ENCODE assay signal across 10 mouse cellular contexts in the genomic region with DNA sequence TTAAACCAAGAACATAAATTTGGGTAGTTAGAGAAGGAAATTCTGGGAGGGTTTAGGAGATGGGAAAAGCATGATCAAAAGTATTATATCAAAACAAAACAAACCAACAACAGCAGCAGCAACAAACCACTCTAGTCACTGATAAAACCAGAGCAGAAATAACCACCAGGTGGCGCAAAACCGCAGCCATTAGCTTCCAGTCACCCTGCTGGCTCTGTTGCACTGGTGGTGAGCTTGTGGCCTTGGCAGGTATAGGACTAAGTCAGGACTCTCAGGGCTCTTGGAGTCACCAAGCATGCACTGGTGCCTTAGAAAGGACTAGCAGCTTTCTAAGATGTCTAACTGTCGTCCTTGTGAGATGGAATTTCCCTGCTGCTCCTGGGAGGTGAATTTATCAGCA.
DNase-seq lines count a peak whose midpoint lies in the region; ATAC-seq lines count a peak whose summit lies in the region.
"Had no signal": no experiment of that assay in that cellular context is flagged by ENCODE, and none has a peak within 500 bp of the region (broad histone marks: within the 10 kb centered on the region; RNA-seq: fewer than 3 reads in every experiment).

No protein-coding gene starts in this region.

- no peaks in the 10 kb centered on the region for H3K27me3 ChIP-seq in intestine, embryonic 14.5 days (replicated peaks; ENCODE audit: control insufficient read depth, insufficient read depth, low read length)
- H3K27me3 ChIP-seq in intestine, embryonic 15.5 days (replicated peaks) = no peaks in the 10 kb centered on the region
- H3K27me3 ChIP-seq in midbrain, embryonic 12.5 days = no peaks in the 10 kb centered on the region
- H3K27me3 ChIP-seq: lung, embryonic 15.5 days had no signal

- no peak for ATAC-seq in intestine, embryonic 14.5 days (replicated peaks; ENCODE audit: low FRiP score, low TSS enrichment, low read depth)
- ATAC-seq in intestine, embryonic 15.5 days = no peak
- peak; percentile 76 for ATAC-seq in common myeloid progenitor, adult 5-6 weeks (replicated peaks; ENCODE audit: low read depth, poor library complexity, severe bottlenecking)
- ATAC-seq in midbrain, embryonic 12.5 days (ENCODE audit: low FRiP score, low read depth) = peak; percentile 35; the same call in 1 of the 2 replicates

- H3K4me2 ChIP-seq in intestine, embryonic 14.5 days (ENCODE audit: low read length) = no peak overlapping the region
- no peak overlapping the region for H3K4me2 ChIP-seq in intestine, embryonic 15.5 days (replicated peaks)
- no peak overlapping the region for H3K4me2 ChIP-seq in midbrain, embryonic 12.5 days (replicated peaks)
- H3K4me2 ChIP-seq: embryonic facial prominence, embryonic 13.5 days; lung, embryonic 15.5 days had no signal

- peak; percentile 78 for DNase-seq in intestine, embryonic 14.5 days (ENCODE audit: low spot score)
- DNase-seq in T-cell, adult 2 months (ENCODE audit: low spot score) = peak; percentile 11
- peak; percentile 44 to 65 for DNase-seq in heart, postnatal 36 days
- DNase-seq in left cerebral cortex, adult 11 months (ENCODE audit: low spot score) = peak; percentile 30
- peak; percentile 22 to 76 for DNase-seq in spleen, postnatal 10 days (ENCODE audit: low spot score in 2 of 2)

- no peaks in the 10 kb centered on the region for H3K9me3 ChIP-seq in intestine, embryonic 14.5 days (ENCODE audit: control insufficient read depth, low read length)
- H3K9me3 ChIP-seq in intestine, embryonic 15.5 days = no peaks in the 10 kb centered on the region
- no peaks in the 10 kb centered on the region for H3K9me3 ChIP-seq in midbrain, embryonic 12.5 days
- H3K9me3 ChIP-seq: embryonic facial prominence, embryonic 13.5 days; lung, embryonic 15.5 days had no signal

- no peak overlapping the region for H3K4me3 ChIP-seq in intestine, embryonic 14.5 days (ENCODE audit: low read depth, low read length)
- H3K4me3 ChIP-seq in intestine, embryonic 15.5 days (replicated peaks) = no peak overlapping the region
- H3K4me3 ChIP-seq in midbrain, embryonic 12.5 days = no peak overlapping the region
- H3K4me3 ChIP-seq: embryonic facial prominence, embryonic 13.5 days; lung, embryonic 15.5 days had no signal

- H3K9ac ChIP-seq in intestine, embryonic 14.5 days (ENCODE audit: low read length) = no peak overlapping the region
- no peak overlapping the region for H3K9ac ChIP-seq in intestine, embryonic 15.5 days
- H3K9ac ChIP-seq in midbrain, embryonic 12.5 days (replicated peaks) = no peak overlapping the region
- H3K9ac ChIP-seq: embryonic facial prominence, embryonic 13.5 days; lung, embryonic 15.5 days had no signal

- no peaks in the 10 kb centered on the region for H3K36me3 ChIP-seq in intestine, embryonic 14.5 days (ENCODE audit: control insufficient read depth, insufficient read depth, low read length)
- H3K36me3 ChIP-seq in intestine, embryonic 15.5 days = no peaks in the 10 kb centered on the region
- H3K36me3 ChIP-seq in midbrain, embryonic 12.5 days = no peaks in the 10 kb centered on the region
- H3K36me3 ChIP-seq: embryonic facial prominence, embryonic 13.5 days; lung, embryonic 15.5 days had no signal

- no peak overlapping the region for H3K27ac ChIP-seq in intestine, embryonic 14.5 days (ENCODE audit: low read depth)
- H3K27ac ChIP-seq in intestine, embryonic 15.5 days = no peak overlapping the region
- H3K27ac ChIP-seq in midbrain, embryonic 12.5 days (replicated peaks) = no peak overlapping the region
- H3K27ac ChIP-seq: embryonic facial prominence, embryonic 13.5 days; lung, embryonic 15.5 days had no signal

- WGBS in intestine, embryonic 14.5 days = 9% methylated on average over 3 of the region's 3 CpGs
- 19% methylated on average over 3 of the region's 3 CpGs for WGBS in intestine, embryonic 15.5 days
- 15% methylated on average over 3 of the region's 3 CpGs for WGBS in midbrain, embryonic 12.5 days

- H3K4me1 ChIP-seq in intestine, embryonic 14.5 days (replicated peaks; ENCODE audit: control insufficient read depth, insufficient read depth, low read length) = no peaks in the 10 kb centered on the region
- no peaks in the 10 kb centered on the region for H3K4me1 ChIP-seq in intestine, embryonic 15.5 days (replicated peaks)
- H3K4me1 ChIP-seq in midbrain, embryonic 12.5 days = no peaks in the 10 kb centered on the region
- H3K4me1 ChIP-seq: embryonic facial prominence, embryonic 13.5 days; lung, embryonic 15.5 days had no signal

- intact Hi-C loops in heart, postnatal 36 days (cut with DNase I) = loop anchor here (5.0 kb wide), 3 partner anchors 739 to 1029 kb away; no protein-coding TSS in a partner anchor

Comparison
In these comparisons a context has a peak if more than half of its experiments do, and no peak if none do; other contexts are left out.
1. ATAC-seq: peak in common myeloid progenitor, adult 5-6 weeks (single experiment) and midbrain, embryonic 12.5 days (single experiment); none in intestine, embryonic 14.5 days (single experiment) and intestine, embryonic 15.5 days (single experiment).
2. DNase-seq: peak in every context shown above with its lines; median percentile 78 in intestine, embryonic 14.5 days; 54 in heart, postnatal 36 days; 49 in spleen, postnatal 10 days; 30 in left cerebral cortex, adult 11 months; 11 in T-cell, adult 2 months.